Mouse (Mus musculus): Measurements from ENCODE around the gene Btbd10. TPM values are rescaled to one million over a fixed set of nuclear protein-coding genes. Genes with fewer than 3 reads are reported as not detected.

Gene Btbd10
- polyA plus RNA-seq, 1 experiment, result not detected

- Histone ChIP-seq H3K4me3 (ENCODE audit: insufficient read depth, low read depth, low read length) (no peak overlapping the region), H3K4me1 (ENCODE audit: control insufficient read depth, insufficient read depth, low read length) (no peaks in the 10 kb centered on the region), H3K27ac (ENCODE audit: insufficient read depth, low read depth, low read length) (no peak overlapping the region)
- 92% methylated on average over 2 of the region's 2 CpGs for WGBS
- no peak for TF ChIP-seq CTCF (IDR thresholded peaks at IDR 0.05; ENCODE audit: insufficient read depth, low read depth, low read length)
- no peak for TF ChIP-seq POLR2A (IDR thresholded peaks at IDR 0.05; ENCODE audit: insufficient read depth, low read depth, low read length)
These were observed 83.8 kb downstream of the Btbd10 start for GRCm38 (mm10) chr7:113285405-113285804.

DNA sequence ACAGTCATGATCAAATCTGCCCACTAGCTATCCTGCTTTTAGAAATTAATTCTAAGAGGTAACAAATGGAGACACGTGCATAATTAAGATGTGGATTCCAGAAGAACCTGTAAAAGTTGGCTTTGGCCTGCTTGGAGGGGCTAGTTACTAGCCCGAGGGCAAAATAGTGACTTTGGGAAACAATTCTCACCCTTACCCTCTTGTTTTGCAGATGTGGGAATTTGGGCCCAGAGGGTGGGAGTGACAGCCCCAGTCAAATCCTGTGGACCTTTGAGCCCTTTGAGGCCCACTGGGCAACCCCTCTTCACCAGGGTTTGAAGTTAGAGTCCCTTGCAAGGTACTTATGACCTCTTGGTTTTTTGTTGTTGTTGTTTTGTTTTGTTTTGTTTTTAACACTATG, 89.9 kb downstream of the Btbd10 start:
- Histone ChIP-seq H3K27ac (ENCODE audit: insufficient read depth, low read depth, low read length) (no peak overlapping the region), H3K4me1 (ENCODE audit: control insufficient read depth, insufficient read depth, low read length) (no peaks in the 10 kb centered on the region), H3K4me3 (ENCODE audit: insufficient read depth, low read depth, low read length) (no peak overlapping the region)
- TF ChIP-seq CTCF (IDR thresholded peaks at IDR 0.05; ENCODE audit: insufficient read depth, low read depth, low read length) (no peak), POLR2A (IDR thresholded peaks at IDR 0.05; ENCODE audit: insufficient read depth, low read depth, low read length) (no peak)
- 78% methylated on average over 2 of the region's 2 CpGs for WGBS

GRCm38 (mm10) chr7:113278493-113278892, 90.7 kb downstream of the Btbd10 start:
- H3K27ac ChIP-seq (ENCODE audit: insufficient read depth, low read depth, low read length), result no peak overlapping the region
- no peak for TF ChIP-seq POLR2A (IDR thresholded peaks at IDR 0.05; ENCODE audit: insufficient read depth, low read depth, low read length)
- TF ChIP-seq CTCF (IDR thresholded peaks at IDR 0.05; ENCODE audit: insufficient read depth, low read depth, low read length), result no peak
- 81% methylated on average over 4 of the region's 4 CpGs for WGBS
- H3K4me1 ChIP-seq (ENCODE audit: control insufficient read depth, insufficient read depth, low read length), result peaks cover 3% of the 10 kb centered on the region; the same call in 1 of the 2 replicates
- H3K4me3 ChIP-seq (ENCODE audit: insufficient read depth, low read depth, low read length), result no peak overlapping the region

GRCm38 (mm10) chr7:113277245-113277644, 91.9 kb downstream of the Btbd10 start:
- WGBS, result 29% methylated on average over 2 of the region's 2 CpGs
- TF ChIP-seq CTCF (IDR thresholded peaks at IDR 0.05; ENCODE audit: insufficient read depth, low read depth, low read length) (no peak), POLR2A (IDR thresholded peaks at IDR 0.05; ENCODE audit: insufficient read depth, low read depth, low read length) (no peak)
- no peak overlapping the region for H3K4me3 ChIP-seq (ENCODE audit: insufficient read depth, low read depth, low read length)
- H3K4me1 ChIP-seq (ENCODE audit: control insufficient read depth, insufficient read depth, low read length), result peaks cover 6% of the 10 kb centered on the region
- peak overlapping the region; percentile 22; the same call in 1 of the 2 replicates for H3K27ac ChIP-seq (ENCODE audit: insufficient read depth, low read depth, low read length)

- TF ChIP-seq CTCF (IDR thresholded peaks at IDR 0.05; ENCODE audit: insufficient read depth, low read depth, low read length), result no peak
- no peak for TF ChIP-seq POLR2A (IDR thresholded peaks at IDR 0.05; ENCODE audit: insufficient read depth, low read depth, low read length)
- H3K27ac ChIP-seq (ENCODE audit: insufficient read depth, low read depth, low read length), result no peak overlapping the region
- WGBS, result 55% methylated on average over 6 of the region's 6 CpGs
- H3K4me1 ChIP-seq (ENCODE audit: control insufficient read depth, insufficient read depth, low read length), result peaks cover 11% of the 10 kb centered on the region
- H3K4me3 ChIP-seq (ENCODE audit: insufficient read depth, low read depth, low read length), result no peak overlapping the region
These were observed 96.7 kb downstream of the Btbd10 start for GRCm38 (mm10) chr7:113272338-113272997.

GRCm38 (mm10) chr7:113270991-113271390, 98.2 kb downstream of the Btbd10 start:
- TF ChIP-seq POLR2A (IDR thresholded peaks at IDR 0.05; ENCODE audit: insufficient read depth, low read depth, low read length) (no peak), CTCF (IDR thresholded peaks at IDR 0.05; ENCODE audit: insufficient read depth, low read depth, low read length) (no peak)
- 80% methylated on average over 2 of the region's 2 CpGs for WGBS
- H3K4me1 ChIP-seq (ENCODE audit: control insufficient read depth, insufficient read depth, low read length), result peaks cover 11% of the 10 kb centered on the region
- no peak overlapping the region for H3K27ac ChIP-seq (ENCODE audit: insufficient read depth, low read depth, low read length)
- H3K4me3 ChIP-seq (ENCODE audit: insufficient read depth, low read depth, low read length), result no peak overlapping the region

- H3K27ac ChIP-seq (ENCODE audit: insufficient read depth, low read depth, low read length), result no peak overlapping the region
- no peak overlapping the region for H3K4me3 ChIP-seq (ENCODE audit: insufficient read depth, low read depth, low read length)
- WGBS, result 59% methylated on average over 10 of the region's 10 CpGs
These were observed 98.6 kb downstream of the Btbd10 start for GRCm38 (mm10) chr7:113270551-113270950.

GRCm38 (mm10) chr7:113269921-113270320, 99.3 kb downstream of the Btbd10 start:
- 47% methylated on average over 3 of the region's 3 CpGs for WGBS
- TF ChIP-seq POLR2A (IDR thresholded peaks at IDR 0.05; ENCODE audit: insufficient read depth, low read depth, low read length), result no peak
- no peak for TF ChIP-seq CTCF (IDR thresholded peaks at IDR 0.05; ENCODE audit: insufficient read depth, low read depth, low read length)
- H3K4me3 ChIP-seq (ENCODE audit: insufficient read depth, low read depth, low read length), result no peak overlapping the region
- peaks cover 11% of the 10 kb centered on the region for H3K4me1 ChIP-seq (ENCODE audit: control insufficient read depth, insufficient read depth, low read length)
- no peak overlapping the region for H3K27ac ChIP-seq (ENCODE audit: insufficient read depth, low read depth, low read length)

More at GRCm38 (mm10) chr7:113270551-113270950, 98.6 kb downstream of the Btbd10 start:
- peaks cover 11% of the 10 kb centered on the region for H3K4me1 ChIP-seq (ENCODE audit: control insufficient read depth, insufficient read depth, low read length)
- TF ChIP-seq CTCF (IDR thresholded peaks at IDR 0.05; ENCODE audit: insufficient read depth, low read depth, low read length) (no peak), POLR2A (IDR thresholded peaks at IDR 0.05; ENCODE audit: insufficient read depth, low read depth, low read length) (no peak)

- H3K27ac ChIP-seq (ENCODE audit: insufficient read depth, low read depth, low read length), result no peak overlapping the region
- H3K4me1 ChIP-seq (ENCODE audit: control insufficient read depth, insufficient read depth, low read length), result peaks cover 17% of the 10 kb centered on the region
- no peak for TF ChIP-seq CTCF (IDR thresholded peaks at IDR 0.05; ENCODE audit: insufficient read depth, low read depth, low read length)
- no peak for TF ChIP-seq POLR2A (IDR thresholded peaks at IDR 0.05; ENCODE audit: insufficient read depth, low read depth, low read length)
- no peak overlapping the region for H3K4me3 ChIP-seq (ENCODE audit: insufficient read depth, low read depth, low read length)
These were observed 100.1 kb downstream of the Btbd10 start for GRCm38 (mm10) chr7:113269081-113269480.
